8 mouse cellular contexts compared by ENCODE assay signal in genomic region chr11:114726965-114727825, GRCm38 (mm10). TPM values are rescaled to one million over a fixed set of nuclear protein-coding genes. Genes with fewer than 3 reads are reported as not detected.
A peak's percentile ranks its signal among the peaks of the same experiment; 100 is the strongest.
DNase-seq lines count a peak whose midpoint lies in the region; ATAC-seq and TF ChIP-seq lines count a peak whose summit lies in the region.

Dnaic2 (plus strand) TSS chr11:114727408.

- 11% methylated on average over 34 of the region's 34 CpGs for WGBS in forebrain, postnatal 0 days
- 7% methylated on average over 34 of the region's 34 CpGs for WGBS in lung, embryonic 15.5 days

- H3K4me2 ChIP-seq in forebrain, postnatal 0 days (ENCODE audit: low read depth), result peak within 1 kb of the TSS; percentile 64
- H3K4me2 ChIP-seq in lung, embryonic 15.5 days, result peak within 1 kb of the TSS; percentile 56

- H3K4me1 ChIP-seq in forebrain, postnatal 0 days (ENCODE audit: insufficient read depth), result no peaks in the 10 kb centered on the region; the same call in none of the 2 replicates
- H3K4me1 ChIP-seq in lung, embryonic 15.5 days, result peaks cover 18% of the 10 kb centered on the region

- peak; percentile 93 for ATAC-seq in forebrain, postnatal 0 days
- ATAC-seq in lung, embryonic 15.5 days (ENCODE audit: borderline replicate concordance, extremely low read depth, low FRiP score, low TSS enrichment), result peak; percentile 77

- H3K9me3 ChIP-seq in forebrain, postnatal 0 days (ENCODE audit: low read length), result no peaks in the 10 kb centered on the region
- H3K9me3 ChIP-seq in lung, embryonic 15.5 days, result no peaks in the 10 kb centered on the region

- peak within 1 kb of the TSS; percentile 29 for H3K9ac ChIP-seq in forebrain, postnatal 0 days
- no peak within 1 kb of the TSS for H3K9ac ChIP-seq in lung, embryonic 15.5 days

- peak within 1 kb of the TSS; percentile 27 for H3K4me3 ChIP-seq in forebrain, postnatal 0 days (ENCODE audit: low read depth, low read length)
- peak within 1 kb of the TSS; percentile 31 for H3K4me3 ChIP-seq in lung, embryonic 15.5 days

- peak; percentile 76 for DNase-seq in Muller cell, postnatal 12 days (ENCODE audit: inconsistent ontology term)
- peak; percentile 60 for DNase-seq in cerebellum, adult 11-12 months
- DNase-seq in forebrain, postnatal 0 days, result peak; percentile 81
- DNase-seq in heart, postnatal 25 days (ENCODE audit: low spot score), result peak; percentile 61
- peak; percentile 66 to 73 for DNase-seq in layer of hippocampus, adult 8-10 months (ENCODE audit: low spot score in 2 of 2)
- DNase-seq in retina, adult 2 months (ENCODE audit: low read depth, low spot score), result peak; percentile 56
- no peak for DNase-seq in thymus, postnatal 25 days

- H3K27ac ChIP-seq in forebrain, postnatal 0 days (ENCODE audit: low read depth, low read length), result no peak within 1 kb of the TSS
- no peak within 1 kb of the TSS for H3K27ac ChIP-seq in lung, embryonic 15.5 days

- H3K27me3 ChIP-seq in forebrain, postnatal 0 days (ENCODE audit: insufficient read depth, low read length), result no peaks in the 10 kb centered on the region
- no peaks in the 10 kb centered on the region for H3K27me3 ChIP-seq in lung, embryonic 15.5 days

- intact Hi-C loops in heart, postnatal 25 days (cut with DNase I), result no loop called here

- H3K36me3 ChIP-seq in forebrain, postnatal 0 days (ENCODE audit: insufficient read depth), result no peaks in the 10 kb centered on the region
- H3K36me3 ChIP-seq in lung, embryonic 15.5 days, result no peaks in the 10 kb centered on the region

- no peak for TF ChIP-seq CTCF in forebrain, postnatal 0 days (IDR thresholded peaks at IDR 0.05; ENCODE audit: low read depth)

RNA-seq across cellular contexts. Expression of gene Dnaic2, which starts in this region (rescaled TPM):
- 4.7 and 8.9 TPM in 2 replicates for total RNA-seq in forebrain, postnatal 0 days (2014; rRNA removed)
- polyA plus RNA-seq in forebrain, postnatal 0 days (2015; fragmentation: Nextera tagmentation; extraction: Ambion mirVana), result 3.1 and 4.4 TPM in 2 replicates
- total RNA-seq in heart, postnatal 25 days (2021), result under 1 TPM; 0.13 to 0.25 TPM
- 1 to 10 TPM; 1.9 to 2.6 (median 2.2) TPM for total RNA-seq in layer of hippocampus, adult 8-10 months (2022)
- 3.4 and 3.9 TPM in 2 replicates for polyA plus RNA-seq in lung, embryonic 15.5 days (2015; fragmentation: Nextera tagmentation; extraction: Ambion mirVana)

Comparison
In these comparisons a context has a peak if more than half of its experiments do, and no peak if none do; other contexts are left out.
1. Peak in DNase-seq in heart, postnatal 25 days; RNA of the gene not detected or under 1 TPM.